Mouse (Mus musculus) heart, adult 2 months (tissue): ENCODE data around the gene Tln1. TPM values are rescaled to one million over a fixed set of nuclear protein-coding genes. Genes with fewer than 3 reads are reported as not detected.

Experiments used
- DNase-seq, 2 experiments: peaks; one replicate each; pipeline ENCODE4 v3.0.0; 2021
- H3K27ac ChIP-seq: fragments of 200-600 bp; 2 replicates; pipeline ENCODE4 v1.8.1; 2022
- H3K27me3 ChIP-seq: fragments of 200-500 bp; 2 replicates; pipeline ENCODE4 v1.6.1; 2012; ENCODE audit warnings: mild to moderate bottlenecking, low read length, inconsistent platforms, mixed read lengths; ENCODE audit not compliant: control insufficient read depth, insufficient read depth
- H3K36me3 ChIP-seq: fragments of 200-500 bp; 2 replicates; pipeline ENCODE4 v1.6.1; 2012; ENCODE audit warnings: low read length, inconsistent platforms; ENCODE audit not compliant: control insufficient read depth, insufficient read depth
- H3K4me1 ChIP-seq: fragments of 200-500 bp; 2 replicates; pipeline ENCODE4 v1.6.1; 2011; ENCODE audit warnings: low read length; ENCODE audit not compliant: control insufficient read depth, insufficient read depth
- H3K4me3 ChIP-seq: fragments of 200-600 bp; 2 replicates; pipeline ENCODE4 v1.8.1; 2022
- H3K79me2 ChIP-seq: fragments of 200-500 bp; replicated peaks from 2 replicates; pipeline ENCODE4 v1.6.1; 2012; ENCODE audit warnings: mild to moderate bottlenecking, inconsistent platforms, low read length, moderate library complexity, mixed read lengths; ENCODE audit not compliant: control insufficient read depth, insufficient read depth
- H3K9ac ChIP-seq: fragments of 200-500 bp; 2 replicates; pipeline ENCODE4 v1.6.1; 2012; ENCODE audit warnings: low read depth, mild to moderate bottlenecking, control low read depth, inconsistent platforms, low read length, mixed read lengths
- CTCF ChIP-seq: fragments of 200-600 bp; IDR thresholded peaks from 2 replicates; pipeline ENCODE4 v1.8.1; 2022; ENCODE audit warnings: antibody characterized with exemption, mild to moderate bottlenecking, moderate library complexity
- EP300 ChIP-seq: fragments of 200-500 bp; IDR thresholded peaks from 2 replicates; pipeline ENCODE4 v1.6.1; 2011; ENCODE audit warnings: low read depth, low read length, control low read depth; ENCODE audit not compliant: insufficient read depth
- POLR2A ChIP-seq: fragments of 200-500 bp; IDR thresholded peaks from 2 replicates; pipeline ENCODE4 v1.6.1; 2011; ENCODE audit warnings: mild to moderate bottlenecking, low read depth, low read length, control low read depth; ENCODE audit not compliant: insufficient read depth
- WGBS: fragments of 180-500 bp; shearing (Covaris S2); methylation state at CpG from one replicate; pipeline ENCODE4 v1.1.7; 2018; 5-methylcytosine and 5-hydroxymethylcytosine counted together
- intact Hi-C: fragments of 180-260 bp; cut with DNase I; formaldehyde crosslinking; loops from one replicate; pipeline ENCODE4 v1.15.1; 2025
- polyA plus RNA-seq: library from polyadenylated mRNA; depleted of rRNA; stranded (reverse); fragments of >200 nt; gene quantifications from 2 replicates; pipeline ENCODE4 v1.2.3, GENCODE M21; 2012
- total RNA-seq, 2 experiments: library from RNA; stranded (reverse); gene quantifications; 2 replicates each; pipeline ENCODE4 v1.2.3; 2021

The Tln1 gene
- total and polyA plus RNA-seq, 3 experiments, result 53.1 to 109 (median 105) TPM

- intact Hi-C loops, result loop anchor here (2.0 kb wide), 1 partner anchor 147 kb away; no protein-coding TSS in a partner anchor
Measured at GRCm38 (mm10) chr4:43585682-43586081, 23.2 kb upstream of the Tln1 start.

GRCm38 (mm10) chr4:43584444-43585416, 22.2 kb upstream of the Tln1 start, which contains the start of gene Msmp:
Gene Msmp (minus strand): TSS chr4:43584494.
- no peaks in the 10 kb centered on the region for H3K27me3 ChIP-seq
- H3K79me2 ChIP-seq, result no peaks in the 10 kb centered on the region
- peak; percentile 57 to 59 for DNase-seq
- peak within 1 kb of the TSS; percentile 75 for H3K27ac ChIP-seq
- 52% methylated on average over 12 of the region's 12 CpGs for WGBS
- H3K4me1 ChIP-seq, result peaks cover 31% of the 10 kb centered on the region
- H3K4me3 ChIP-seq, result no peak within 1 kb of the TSS
- H3K9ac ChIP-seq, result no peak within 1 kb of the TSS; the same call in 1 of the 2 replicates
- TF ChIP-seq POLR2A (peak; percentile 46; the same call in 1 of the 2 replicates), CTCF (peak; percentile 47), EP300 (peak; percentile 79; the same call in 1 of the 2 replicates)
- H3K36me3 ChIP-seq, result no peaks in the 10 kb centered on the region
- intact Hi-C loops, result no loop called here

More at GRCm38 (mm10) chr4:43585682-43586081, 23.2 kb upstream of the Tln1 start:
- Histone ChIP-seq H3K36me3 (no peaks in the 10 kb centered on the region), H3K4me1 (peaks cover 30% of the 10 kb centered on the region), H3K79me2 (no peaks in the 10 kb centered on the region), H3K27me3 (no peaks in the 10 kb centered on the region), H3K27ac (peak overlapping the region; percentile 90), H3K9ac (peak overlapping the region; percentile 37; the same call in 1 of the 2 replicates), H3K4me3 (no peak overlapping the region)
- TF ChIP-seq POLR2A (peak; percentile 43; the same call in 1 of the 2 replicates), CTCF (no peak)
- 40% methylated on average over 10 of the region's 10 CpGs for WGBS
- DNase-seq, result no peak

DNA sequence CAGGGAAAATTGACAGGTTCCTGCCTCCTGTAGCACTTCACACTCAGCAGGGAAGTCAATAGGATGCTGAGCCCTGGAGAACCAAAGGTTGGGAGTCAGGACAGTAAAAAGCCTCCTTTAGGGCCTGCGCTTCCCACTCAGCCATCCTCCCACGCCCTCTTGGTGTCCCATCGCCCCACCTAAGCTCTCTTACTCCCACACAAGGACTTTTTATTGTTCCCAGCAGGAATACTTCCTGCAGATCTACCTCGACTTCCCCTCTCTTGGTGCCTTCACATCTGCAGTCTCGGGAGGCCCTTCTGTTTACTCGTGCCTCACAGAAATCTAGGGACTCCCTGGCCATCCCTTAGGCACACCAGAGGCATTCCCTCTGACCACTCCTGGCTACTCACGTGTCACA, 20.9 kb upstream of the Tln1 start:
- H3K4me1 ChIP-seq, result peaks cover 33% of the 10 kb centered on the region

GRCm38 (mm10) chr4:43582241-43582640, 19.8 kb upstream of the Tln1 start:
- intact Hi-C loops, result no loop called here
- Histone ChIP-seq H3K27me3 (no peaks in the 10 kb centered on the region), H3K4me1 (peaks cover 29% of the 10 kb centered on the region), H3K36me3 (no peaks in the 10 kb centered on the region), H3K9ac (no peak overlapping the region), H3K4me3 (no peak overlapping the region), H3K79me2 (no peaks in the 10 kb centered on the region), H3K27ac (no peak overlapping the region; the same call in 1 of the 2 replicates)
- DNase-seq, result no peak
- no peak for TF ChIP-seq POLR2A
- TF ChIP-seq CTCF, result no peak
- no peak for TF ChIP-seq EP300
- 93% methylated on average over 5 of the region's 5 CpGs for WGBS

More for the DNA sequence above, 20.9 kb upstream of the Tln1 start:
- Histone ChIP-seq H3K36me3 (no peaks in the 10 kb centered on the region), H3K79me2 (no peaks in the 10 kb centered on the region), H3K4me3 (no peak overlapping the region), H3K27ac (peak overlapping the region; percentile 75), H3K9ac (no peak overlapping the region), H3K27me3 (no peaks in the 10 kb centered on the region)
- TF ChIP-seq CTCF (no peak), EP300 (peak; percentile 62; the same call in 1 of the 2 replicates), POLR2A (peak; percentile 44; the same call in 1 of the 2 replicates)
- 53% methylated on average over 7 of the region's 7 CpGs for WGBS
- no peak for DNase-seq
- intact Hi-C loops, result no loop called here

DNA sequence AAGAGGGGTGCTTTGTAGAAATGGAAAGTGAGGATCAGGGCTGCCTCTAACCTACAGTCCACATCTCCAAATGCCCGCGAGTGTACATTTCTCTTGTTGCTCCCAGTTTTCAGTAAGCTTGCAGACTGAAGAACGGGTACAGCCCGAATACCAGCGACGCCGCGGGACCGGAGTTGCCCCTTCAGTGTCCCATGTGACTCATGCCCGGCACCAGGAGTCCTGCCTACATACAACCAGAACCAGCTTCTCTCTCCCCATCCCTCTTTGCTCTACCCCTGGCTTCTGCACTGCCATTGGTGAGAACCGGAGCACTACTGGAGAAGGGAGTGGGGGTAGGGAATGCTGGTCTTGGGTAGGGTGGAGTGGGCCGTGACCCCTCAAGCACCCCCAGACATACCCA, 18.9 kb upstream of the Tln1 start:
- Histone ChIP-seq H3K79me2 (0 out of 2 replicates have a peak, but pooled peaks cover under 1% of the 10 kb centered on the region), H3K4me3 (no peak overlapping the region), H3K27me3 (no peaks in the 10 kb centered on the region), H3K27ac (no peak overlapping the region), H3K9ac (no peak overlapping the region), H3K36me3 (no peaks in the 10 kb centered on the region), H3K4me1 (peaks cover 28% of the 10 kb centered on the region)
- no peak for DNase-seq
- WGBS, result 95% methylated on average over 12 of the region's 12 CpGs
- intact Hi-C loops, result no loop called here
- TF ChIP-seq EP300, result no peak
- TF ChIP-seq POLR2A, result no peak
- TF ChIP-seq CTCF, result no peak
